Mouse (Mus musculus) CH12.LX (cell line): ENCODE results near the gene Proser3.

ENCODE experiments used
- E2F4 ChIP-seq: IDR thresholded peaks from 2 replicates; pipeline ENCODE4 v1.6.1; 2011; ENCODE audit warnings: low read depth, low read length, improper control_type of control experiment; ENCODE audit not compliant: insufficient replicate concordance
- JUN ChIP-seq: IDR thresholded peaks from 2 replicates; pipeline ENCODE4 v1.6.1; 2011; ENCODE audit warnings: low read depth, mild to moderate bottlenecking, low read length, improper control_type of control experiment, moderate library complexity; ENCODE audit not compliant: insufficient read depth
- MXI1 ChIP-seq: IDR thresholded peaks from 2 replicates; pipeline ENCODE4 v1.6.1; 2011; ENCODE audit warnings: mild to moderate bottlenecking, low read depth, low read length, improper control_type of control experiment
- POLR2A ChIP-seq: IDR thresholded peaks from 2 replicates; pipeline ENCODE4 v1.6.1; 2011; ENCODE audit warnings: low read depth, mild to moderate bottlenecking, improper control_type of control experiment, low read length
- USF1 ChIP-seq: IDR thresholded peaks from 2 replicates; pipeline ENCODE4 v1.6.1; 2014; ENCODE audit warnings: low read depth, mild to moderate bottlenecking, inconsistent platforms, low read length, improper control_type of control experiment

DNA sequence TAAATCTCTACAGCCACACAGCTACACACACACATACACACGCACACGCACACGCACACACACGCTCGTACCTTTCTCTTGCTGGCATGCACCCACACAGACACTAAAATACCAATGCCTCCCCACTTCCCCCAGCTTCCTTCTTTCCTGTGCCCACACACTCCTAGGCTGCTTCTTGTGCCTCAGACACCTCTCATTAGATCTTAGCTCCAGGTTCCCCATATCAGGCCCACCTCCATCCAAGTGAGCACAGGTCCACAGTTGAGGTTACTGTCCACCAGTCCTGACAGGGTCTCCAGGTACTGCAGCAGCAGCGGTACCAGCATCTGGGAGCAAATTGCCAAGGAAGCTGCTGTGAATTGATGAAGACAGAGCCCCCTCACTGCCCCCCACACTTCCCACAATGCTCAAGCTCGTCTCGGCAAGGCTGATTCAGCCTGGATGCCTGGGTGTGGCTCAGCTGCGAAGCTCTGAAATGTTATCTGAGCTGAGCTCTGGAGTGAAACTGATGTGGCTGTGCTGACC, 20.7 kb downstream of the Proser3 start:
- no peak for TF ChIP-seq USF1
- TF ChIP-seq MXI1: no peak
- TF ChIP-seq POLR2A: no peak
- TF ChIP-seq E2F4: no peak
- TF ChIP-seq JUN: no peak
